Mouse (Mus musculus): ENCODE measurements around the gene Zc3h15.
"Not testable (repeated sequence)": the region's sequence is repeated elsewhere in the genome, so short reads cannot be mapped to it uniquely, and the experiment has no call there.

Zc3h15 gene

GRCm38 (mm10) chr2:83644276-83645252, at the start of gene Zc3h15:
Gene Zc3h15, plus strand, starts transcription at chr2:83644435.
- peak; percentile 68 to 86 for DNase-seq (ENCODE audit: low read depth in 1 of 2, low spot score in 2 of 2)

DNA sequence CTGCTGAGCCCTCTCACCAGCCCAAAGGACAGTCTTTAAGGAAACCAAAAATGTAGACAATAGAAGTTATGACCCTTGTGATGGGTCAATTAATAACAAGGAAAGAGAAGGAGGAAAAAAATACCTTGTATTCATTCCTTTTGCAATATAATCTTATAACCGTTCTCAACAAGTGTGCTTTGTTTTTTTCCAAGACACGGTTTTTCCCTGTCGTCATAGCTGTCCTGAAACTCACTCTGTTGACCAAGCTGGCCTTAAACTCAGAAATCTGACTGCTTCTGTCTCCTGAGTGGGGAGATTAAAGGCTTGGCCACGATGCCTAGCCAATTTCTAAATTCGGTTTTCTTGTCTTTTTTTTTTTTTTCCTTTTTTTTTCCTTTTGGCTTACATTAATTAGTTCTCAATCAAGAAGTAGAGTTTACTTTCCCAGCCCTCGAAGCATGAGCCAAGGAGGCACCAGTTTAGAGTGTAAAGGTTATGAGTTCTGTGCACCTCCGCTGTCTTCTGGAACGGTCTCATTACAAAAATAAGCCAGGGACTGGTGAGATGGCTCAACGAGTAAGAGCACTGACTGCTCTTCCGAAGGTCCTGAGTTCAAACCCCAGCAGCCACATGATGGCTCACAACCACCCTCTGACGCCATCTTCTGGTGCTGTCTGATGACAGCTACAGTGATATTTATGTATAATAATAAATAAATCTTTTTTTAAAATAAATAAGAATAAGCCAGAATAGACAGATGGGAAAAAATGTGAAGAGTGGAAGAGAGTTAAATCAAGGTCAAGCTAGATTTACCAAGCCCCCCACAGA, 23.5 kb upstream of the Zc3h15 start:
- DNase-seq (ENCODE audit: low read depth in 1 of 2, low spot score in 2 of 2): no peak

DNA sequence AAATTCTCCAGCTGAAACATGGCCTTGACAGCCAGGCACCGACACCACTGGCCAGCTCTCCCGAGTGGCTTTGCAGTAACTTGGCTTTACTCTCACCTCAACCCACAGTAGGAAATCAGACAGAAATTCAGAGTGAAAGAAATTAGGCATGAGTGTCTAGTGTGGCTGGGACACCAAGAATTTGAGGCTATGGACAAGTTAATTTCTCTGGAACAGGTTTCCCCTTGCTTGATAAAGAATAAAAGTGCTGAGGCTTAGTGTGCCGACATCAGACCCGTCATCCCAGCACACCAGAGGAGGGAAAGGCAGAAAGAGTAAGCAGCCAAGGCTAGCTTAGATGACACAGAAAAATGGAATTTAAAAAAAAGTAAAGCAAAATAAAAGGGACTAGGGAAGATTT, 22.7 kb upstream of the Zc3h15 start:
- DNase-seq (ENCODE audit: low read depth in 1 of 2, low spot score in 2 of 2): no peak

- no peak for DNase-seq (ENCODE audit: low read depth in 1 of 2, low spot score in 2 of 2)
Observed at GRCm38 (mm10) chr2:83622792-83623191, 21.4 kb upstream of the Zc3h15 start.

GRCm38 (mm10) chr2:83624045-83624444, 20.2 kb upstream of the Zc3h15 start:
- no peak for DNase-seq (ENCODE audit: low read depth in 1 of 2, low spot score in 2 of 2)

- peak; percentile 28 to 32 for DNase-seq (ENCODE audit: low read depth in 1 of 2, low spot score in 2 of 2)
Observed at GRCm38 (mm10) chr2:83625226-83626108, 18.8 kb upstream of the Zc3h15 start.

DNA sequence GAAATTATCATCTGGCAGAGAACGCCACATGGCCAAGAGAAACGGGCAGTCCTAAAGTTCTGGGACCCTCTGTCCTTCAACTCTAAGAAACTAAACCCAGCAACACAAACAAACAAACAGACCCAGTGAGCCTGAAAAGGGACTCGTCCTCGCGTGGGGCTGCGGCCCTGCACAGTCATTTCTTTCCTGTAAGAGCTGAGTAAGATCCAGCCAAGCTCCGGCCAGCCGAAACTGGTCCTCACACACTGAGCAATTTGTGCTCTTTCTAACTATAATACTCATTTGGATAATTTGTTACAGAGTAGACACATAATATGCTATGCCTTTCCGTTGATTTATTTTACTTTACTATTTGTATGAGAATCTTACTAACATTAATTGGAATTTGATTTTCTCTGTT, 17.4 kb upstream of the Zc3h15 start:
- DNase-seq (ENCODE audit: low read depth in 1 of 2, low spot score in 2 of 2): no peak

GRCm38 (mm10) chr2:83627495-83627894, 16.7 kb upstream of the Zc3h15 start:
- no peak for DNase-seq (ENCODE audit: low read depth in 1 of 2, low spot score in 2 of 2)

- no peak for DNase-seq (ENCODE audit: low read depth in 1 of 2, low spot score in 2 of 2)
Observed at GRCm38 (mm10) chr2:83627932-83628331, 16.3 kb upstream of the Zc3h15 start.

- DNase-seq (ENCODE audit: low read depth in 1 of 2, low spot score in 2 of 2): no peak
Observed at GRCm38 (mm10) chr2:83641993-83642392, 2.2 kb upstream of the Zc3h15 start.

GRCm38 (mm10) chr2:83648916-83649315, 4.7 kb downstream of the Zc3h15 start:
- no peak for DNase-seq (ENCODE audit: low read depth in 1 of 2, low spot score in 2 of 2)

DNA sequence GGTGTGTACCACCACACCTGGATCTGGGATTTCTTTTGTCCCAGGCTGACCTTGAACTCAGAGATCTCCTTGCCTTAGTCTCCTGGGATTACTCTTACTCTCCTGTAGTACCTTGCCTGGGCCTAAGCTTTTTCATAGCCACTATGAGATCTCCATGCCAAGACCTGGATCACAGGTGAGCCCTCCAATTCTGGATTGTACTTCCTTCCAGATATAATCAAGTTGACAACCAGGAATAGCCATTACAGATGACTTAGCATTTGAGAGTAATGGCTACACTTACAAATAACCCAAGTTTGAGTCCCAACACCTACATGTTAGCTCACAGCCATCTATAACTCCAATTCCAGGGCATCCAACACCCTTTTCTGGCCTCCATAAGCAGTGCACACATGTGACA, 8.4 kb downstream of the Zc3h15 start:
- no peak for DNase-seq (ENCODE audit: low read depth in 1 of 2, low spot score in 2 of 2)

DNA sequence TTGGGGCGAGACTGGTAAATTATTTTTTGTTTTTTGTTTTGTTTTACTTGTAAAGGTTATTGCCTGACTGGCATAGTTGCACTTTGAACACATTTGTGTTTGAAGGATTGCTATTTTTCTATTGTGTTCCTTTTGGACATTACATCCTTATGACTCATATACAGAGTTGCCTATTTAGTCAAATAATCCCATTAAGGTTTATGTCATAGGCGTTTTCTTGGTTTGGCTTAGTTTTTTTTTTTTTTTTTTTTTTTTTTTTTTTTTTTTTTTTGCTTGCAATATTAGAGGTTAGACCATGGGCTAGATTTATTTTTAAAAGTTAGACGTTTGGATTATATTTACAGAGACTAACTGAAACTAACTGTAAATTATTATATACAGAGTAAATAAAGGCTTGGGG, 15.0 kb downstream of the Zc3h15 start:
- DNase-seq (ENCODE audit: low read depth in 1 of 2, low spot score in 2 of 2): no peak

DNA sequence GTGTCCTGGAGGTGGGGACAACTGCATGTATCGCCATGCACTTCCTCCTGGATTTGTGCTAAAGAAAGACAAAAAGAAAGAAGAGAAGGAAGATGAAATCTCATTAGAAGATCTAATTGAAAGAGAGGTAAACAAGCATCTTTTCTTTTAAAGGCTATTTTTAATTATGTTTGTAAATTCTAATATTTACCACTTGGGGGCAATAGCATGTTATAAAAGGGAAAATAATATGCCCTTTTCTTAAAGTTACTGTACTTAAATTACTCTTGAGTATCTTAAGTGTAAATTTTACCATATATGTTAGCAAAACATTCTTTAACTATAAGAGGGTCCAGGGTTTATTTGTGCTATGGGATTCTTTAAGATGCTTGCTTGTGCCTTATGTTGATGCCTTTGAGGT, 15.9 kb downstream of the Zc3h15 start:
- no peak for DNase-seq (ENCODE audit: low read depth in 1 of 2, low spot score in 2 of 2)

GRCm38 (mm10) chr2:83661351-83661750, 17.1 kb downstream of the Zc3h15 start:
- no peak for DNase-seq (ENCODE audit: low read depth in 1 of 2, low spot score in 2 of 2)

DNA sequence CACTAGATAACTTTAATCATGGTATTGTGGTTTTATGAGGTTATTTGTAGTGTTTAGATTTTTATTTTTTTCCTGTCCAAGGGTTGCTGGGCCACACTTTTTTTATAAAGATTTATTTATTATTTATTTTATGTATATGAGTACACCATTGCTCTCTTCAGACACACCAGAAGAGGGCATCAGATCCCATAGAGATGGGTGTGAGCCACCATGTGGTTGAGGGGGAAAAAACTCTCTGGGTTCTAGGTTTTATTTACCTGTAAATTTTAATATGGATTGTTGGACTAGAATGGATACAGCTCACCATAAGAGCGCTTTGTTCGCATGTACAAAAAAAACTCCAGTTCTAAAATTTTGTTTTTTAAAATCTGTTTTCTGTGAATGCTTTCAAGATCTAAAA, 20.8 kb downstream of the Zc3h15 start:
- DNase-seq (ENCODE audit: low read depth in 1 of 2, low spot score in 2 of 2): not testable (repeated sequence)

- DNase-seq (ENCODE audit: low read depth in 1 of 2, low spot score in 2 of 2): no peak
Observed at GRCm38 (mm10) chr2:83667430-83667829, 23.2 kb downstream of the Zc3h15 start.

- DNase-seq (ENCODE audit: low read depth in 1 of 2, low spot score in 2 of 2): no peak
Observed at GRCm38 (mm10) chr2:83668052-83668451, 23.8 kb downstream of the Zc3h15 start.

DNA sequence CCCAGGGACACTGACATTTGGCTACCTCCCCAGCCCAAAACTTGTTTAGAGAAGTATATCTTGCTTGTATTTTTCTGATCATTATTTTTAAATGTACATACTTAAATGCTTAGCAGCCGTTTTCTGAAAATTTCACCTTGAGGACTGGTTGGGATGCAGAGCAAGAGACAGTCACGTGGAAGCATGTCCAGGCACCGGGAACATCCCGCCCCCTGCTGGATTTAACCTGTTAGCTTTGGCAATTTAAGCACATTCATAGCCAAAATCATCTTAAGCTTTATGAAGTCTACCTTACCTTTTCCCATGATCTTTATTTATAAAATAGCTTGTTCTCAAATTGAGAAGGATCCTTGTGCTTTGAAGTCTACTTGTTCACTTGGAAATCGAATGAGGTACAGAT, 25.8 kb downstream of the Zc3h15 start:
- DNase-seq (ENCODE audit: low read depth in 1 of 2, low spot score in 2 of 2): no peak

DNA sequence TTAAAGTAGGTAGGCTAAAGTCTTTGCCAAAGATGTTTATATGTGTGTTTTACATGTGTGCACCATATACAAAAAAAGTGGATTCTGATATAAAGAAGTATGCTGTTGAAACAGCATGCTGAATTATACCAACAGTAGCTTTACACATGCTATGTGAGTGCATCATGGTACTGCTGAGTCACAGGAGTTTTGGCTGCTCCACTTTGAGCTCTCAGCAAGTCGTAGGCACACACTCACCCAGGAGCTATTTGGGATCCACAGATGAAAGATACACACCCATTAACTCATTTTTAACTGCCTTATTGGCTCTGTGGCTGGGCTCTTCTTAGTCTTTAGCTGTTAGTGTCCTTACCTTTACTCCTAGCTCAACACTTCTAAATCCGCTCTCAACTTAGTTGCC, 27.6 kb downstream of the Zc3h15 start:
- DNase-seq (ENCODE audit: low read depth in 1 of 2, low spot score in 2 of 2): no peak

DNA sequence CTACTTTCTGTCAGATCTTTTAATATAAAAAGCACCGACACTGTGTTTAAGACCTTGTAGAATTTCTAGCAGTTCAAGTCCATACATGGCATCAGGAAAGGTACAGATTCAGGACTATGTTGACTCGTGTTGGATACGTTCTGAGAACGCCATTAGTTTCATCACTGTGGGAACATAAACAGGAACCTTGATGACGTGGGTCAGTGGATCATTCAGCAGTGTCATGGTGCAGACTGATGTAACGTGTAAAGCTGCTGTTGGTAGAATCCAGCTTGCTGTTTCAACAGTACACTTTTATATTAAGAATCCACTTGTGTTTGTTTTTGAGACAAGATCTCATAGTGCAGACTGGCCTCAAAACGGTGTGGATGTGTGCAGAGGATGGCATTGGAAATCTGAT, 28.8 kb downstream of the Zc3h15 start:
- peak in 1 of 2 experiments; percentile 3 for DNase-seq (ENCODE audit: low read depth in 1 of 2, low spot score in 2 of 2)
